Mouse (Mus musculus): Measurements from ENCODE around the gene Slc35e4. TPM values are rescaled to one million over a fixed set of nuclear protein-coding genes. Genes with fewer than 3 reads are reported as not detected.

Gene Slc35e4
- polyA plus RNA-seq (2015; fragmentation: Nextera tagmentation; extraction: Ambion mirVana): 0.75 and 1.3 TPM in 2 replicates

GRCm38 (mm10) chr11:3914109-3914840 lies at the start of gene Slc35e4:
Gene Slc35e4, minus strand, starts transcription at chr11:3914664.

GRCm38 (mm10) chr11:3963610-3964415 lies 49.3 kb upstream of the Slc35e4 start, which contains the start of gene Pes1:
Gene Pes1, plus strand, starts transcription at chr11:3963975.

DNA sequence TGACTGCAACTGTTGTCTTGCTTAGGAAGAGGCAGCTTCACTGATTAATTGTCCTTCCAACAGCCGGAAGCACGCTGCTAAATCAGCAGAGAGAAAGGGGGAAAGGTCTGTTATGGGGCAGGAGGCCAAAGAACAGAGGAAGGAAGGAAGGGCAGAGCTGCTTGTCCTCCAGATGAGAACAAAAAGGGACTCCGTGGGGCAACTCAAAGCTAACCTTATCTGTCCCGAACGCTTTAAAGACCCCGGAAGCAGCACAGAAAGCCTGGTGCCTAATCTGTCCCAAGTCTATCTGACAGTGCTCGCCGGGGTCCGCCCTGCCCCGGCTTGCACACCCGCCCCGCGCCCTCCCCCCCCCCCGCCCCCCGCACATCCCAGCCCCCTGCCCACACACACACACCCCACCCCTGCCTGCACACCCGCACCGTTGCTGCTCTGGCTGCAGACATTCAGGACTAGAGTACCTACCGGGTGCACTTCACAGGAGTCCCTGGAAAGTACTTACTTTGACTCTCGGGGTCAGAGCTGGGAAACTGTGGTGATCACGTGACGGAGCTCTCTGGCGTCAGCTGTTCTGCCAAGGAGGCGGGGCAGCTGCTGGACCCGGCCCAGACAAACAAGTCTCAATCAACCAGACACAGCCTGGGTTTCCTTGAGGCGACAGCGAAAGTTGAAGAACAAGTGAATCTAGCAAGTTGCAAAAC lies 17.2 kb upstream of the Slc35e4 start, which contains the start of gene Tcn2:
TSS of gene Tcn2 (minus strand) at position 649 of the 701 bp plus-strand sequence.

DNA sequence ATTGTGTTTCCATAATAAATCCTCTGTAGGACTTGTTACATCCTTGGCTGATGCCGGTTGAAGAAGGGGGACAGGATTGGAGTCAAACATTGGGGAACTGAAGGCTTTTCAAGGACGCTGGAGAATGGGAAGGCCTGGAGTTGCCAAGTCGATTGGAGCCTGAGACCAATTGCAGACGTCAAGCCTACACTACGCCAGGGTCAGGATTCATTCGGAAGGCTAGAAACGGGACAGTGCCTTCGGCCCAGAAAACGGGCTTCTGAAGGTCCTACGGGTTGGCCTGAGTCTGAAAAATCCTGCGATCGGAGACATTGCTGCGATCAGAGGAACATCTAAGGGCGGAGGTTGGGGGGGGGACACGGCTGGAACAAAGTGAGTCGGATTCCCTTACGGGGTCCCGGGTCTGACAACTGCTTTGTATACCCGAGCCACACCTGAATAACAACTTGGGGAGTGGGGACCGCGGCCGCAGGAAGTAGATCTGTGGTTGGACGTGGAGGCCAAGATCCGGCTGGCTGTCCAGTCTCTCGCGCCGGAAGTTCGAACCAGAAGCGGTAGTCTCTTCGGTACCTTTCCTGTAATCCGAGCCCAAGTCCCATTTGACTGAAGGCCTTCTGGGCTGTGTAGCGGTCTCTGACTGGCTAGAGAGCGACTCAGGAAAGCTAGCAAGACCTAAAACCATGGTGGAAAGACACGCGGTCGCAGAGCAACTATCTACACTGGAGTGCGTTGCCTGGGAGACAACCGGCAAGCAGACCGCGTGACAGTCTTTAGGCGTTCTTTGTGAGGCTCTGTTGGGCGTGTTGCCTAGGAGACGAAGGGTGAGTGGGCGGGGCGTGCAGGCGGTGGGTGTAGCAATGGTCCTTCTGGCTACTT lies 19.8 kb downstream of the Slc35e4 start, which contains the start of the genes 4921536K21Rik and Dusp18:
TSS of gene 4921536K21Rik (minus strand) at position 693 of the 876 bp plus-strand sequence.
TSS of gene Dusp18 (plus strand) at position 835 of the 876 bp plus-strand sequence.

DNA sequence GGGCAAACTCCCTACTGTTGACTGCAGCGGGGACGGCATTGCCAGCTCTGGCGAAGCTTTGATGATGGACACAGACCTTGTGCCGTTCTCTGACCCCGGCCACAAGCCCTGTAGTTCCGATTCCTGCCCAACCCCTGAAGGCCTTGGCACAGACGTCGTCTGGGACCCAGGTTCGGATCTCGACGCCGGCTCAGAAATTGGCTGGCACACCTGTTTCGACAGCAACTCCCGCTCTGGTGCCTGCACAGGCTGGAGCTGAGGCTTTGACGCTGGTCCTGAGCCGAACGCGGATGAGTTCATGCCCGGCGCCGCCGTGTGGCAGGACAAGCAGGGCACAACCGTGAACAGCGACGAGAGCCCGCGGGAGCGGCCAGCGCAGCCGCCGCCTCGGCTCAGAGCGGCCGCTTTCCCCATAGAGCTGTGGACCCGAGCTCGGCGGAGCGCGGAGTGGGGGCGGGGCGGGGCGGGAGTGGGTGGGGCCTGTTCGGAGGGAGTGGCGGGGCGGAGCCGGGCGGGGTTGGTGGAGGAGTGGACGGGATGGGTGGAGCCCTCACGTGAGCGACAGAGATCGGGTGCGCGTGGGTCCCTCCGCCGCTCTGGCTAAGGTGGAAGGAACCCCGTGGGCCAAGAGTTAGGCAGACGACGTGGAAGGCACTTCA lies 50.9 kb downstream of the Slc35e4 start, which contains the start of gene Osbp2:
TSS of gene Osbp2 (minus strand) at position 450 of the 659 bp plus-strand sequence.

Other genes starting within 250 kb of the Slc35e4 start
- 0.05 and 0.13 TPM in 2 replicates for gene Osbp2, start 50.8 kb downstream of the Slc35e4 start, polyA plus RNA-seq (2015; fragmentation: Nextera tagmentation; extraction: Ambion mirVana)
- 0.05 TPM in 1 of 2 replicates, not detected in the other for gene 4921536K21Rik, start 19.6 kb downstream of the Slc35e4 start, polyA plus RNA-seq (2015; fragmentation: Nextera tagmentation; extraction: Ambion mirVana)
- gene Dusp18, start 19.4 kb downstream of the Slc35e4 start, polyA plus RNA-seq (2015; fragmentation: Nextera tagmentation; extraction: Ambion mirVana): 0.45 and 0.64 TPM in 2 replicates
- gene Tcn2, start 17.5 kb upstream of the Slc35e4 start, polyA plus RNA-seq (2015; fragmentation: Nextera tagmentation; extraction: Ambion mirVana): 29.7 and 42.5 TPM in 2 replicates
- gene Pes1, start 49.3 kb upstream of the Slc35e4 start, polyA plus RNA-seq (2015; fragmentation: Nextera tagmentation; extraction: Ambion mirVana): 48.6 and 53.0 TPM in 2 replicates
- gene 4930556J24Rik, start 62.1 kb upstream of the Slc35e4 start, polyA plus RNA-seq (2015; fragmentation: Nextera tagmentation; extraction: Ambion mirVana): not detected in 2 replicates
- gene Gal3st1, start 69.0 kb upstream of the Slc35e4 start, polyA plus RNA-seq (2015; fragmentation: Nextera tagmentation; extraction: Ambion mirVana): 0.19 and 0.23 TPM in 2 replicates
- not detected in 2 replicates for gene Sec14l4, start 116.8 kb upstream of the Slc35e4 start, polyA plus RNA-seq (2015; fragmentation: Nextera tagmentation; extraction: Ambion mirVana)
- not detected in 2 replicates for gene Sec14l3, start 150.2 kb upstream of the Slc35e4 start, polyA plus RNA-seq (2015; fragmentation: Nextera tagmentation; extraction: Ambion mirVana)
- 18.3 and 19.7 TPM in 2 replicates for gene Mtfp1, start 180.8 kb upstream of the Slc35e4 start, polyA plus RNA-seq (2015; fragmentation: Nextera tagmentation; extraction: Ambion mirVana)
- 6.6 and 8.4 TPM in 2 replicates for gene Sec14l2, start 208.8 kb upstream of the Slc35e4 start, polyA plus RNA-seq (2015; fragmentation: Nextera tagmentation; extraction: Ambion mirVana)
- 9.7 and 13.6 TPM in 2 replicates for gene Rnf215, start 220.5 kb upstream of the Slc35e4 start, polyA plus RNA-seq (2015; fragmentation: Nextera tagmentation; extraction: Ambion mirVana)
- 1.4 and 2.0 TPM in 2 replicates for gene Ccdc157, start 245.6 kb upstream of the Slc35e4 start, polyA plus RNA-seq (2015; fragmentation: Nextera tagmentation; extraction: Ambion mirVana)
- 20.2 TPM in 2 replicates for gene Sf3a1, start 245.7 kb upstream of the Slc35e4 start, polyA plus RNA-seq (2015; fragmentation: Nextera tagmentation; extraction: Ambion mirVana)

Data from spleen, postnatal 0 days (tissue).